Mouse (Mus musculus) limb, embryonic 11.5 days (tissue): ENCODE measurements around the gene Med24. TPM values are rescaled to one million over a fixed set of nuclear protein-coding genes. Genes with fewer than 3 reads are reported as not detected.

Experiments
- ATAC-seq: fragments of 200-750 bp; cut with Nextera tagmentation; 2 replicates; pipeline ENCODE4 v1.8.0; 2017; ENCODE audit warnings: low read depth; ENCODE audit not compliant: insufficient number of reproducible peaks, low FRiP score, low TSS enrichment
- DNase-seq: peaks from one replicate; pipeline ENCODE4 v3.0.0-alpha.2; 2015; ENCODE audit warnings: low spot score
- H3K27ac ChIP-seq: fragments of 300-500 bp; sonication (generic); replicated peaks from 2 replicates; pipeline ENCODE4 v1.5.1; 2014; ENCODE audit warnings: low read depth, mild to moderate bottlenecking, low read length
- H3K27me3 ChIP-seq: fragments of 300-500 bp; sonication (generic); 2 replicates; pipeline ENCODE4 v1.6.1; 2014; ENCODE audit warnings: mild to moderate bottlenecking, low read length, mixed read lengths; ENCODE audit not compliant: control insufficient read depth, insufficient read depth
- H3K36me3 ChIP-seq: fragments of 300-500 bp; sonication (generic); 2 replicates; pipeline ENCODE4 v1.6.1; 2014; ENCODE audit warnings: mild to moderate bottlenecking, low read length, moderate library complexity, mixed read lengths; ENCODE audit not compliant: control insufficient read depth, insufficient read depth
- H3K4me1 ChIP-seq: fragments of 300-500 bp; sonication (generic); 2 replicates; pipeline ENCODE4 v1.6.1; 2014; ENCODE audit warnings: low read length, mixed read lengths; ENCODE audit not compliant: control insufficient read depth, insufficient read depth
- H3K4me2 ChIP-seq: fragments of 300-500 bp; sonication (generic); 2 replicates; pipeline ENCODE4 v1.6.1; 2014; ENCODE audit warnings: low read depth, mild to moderate bottlenecking, moderate library complexity; ENCODE audit not compliant: severe bottlenecking
- H3K4me3 ChIP-seq: fragments of 300-500 bp; sonication (generic); 2 replicates; pipeline ENCODE4 v1.5.1; 2014; ENCODE audit warnings: low read depth, low read length
- H3K9ac ChIP-seq: fragments of 300-500 bp; sonication (generic); 2 replicates; pipeline ENCODE4 v1.6.1; 2014; ENCODE audit warnings: mild to moderate bottlenecking, low read length
- H3K9me3 ChIP-seq: fragments of 300-500 bp; sonication (generic); 2 replicates; pipeline ENCODE4 v1.6.1; 2016; ENCODE audit warnings: low read length; ENCODE audit not compliant: control insufficient read depth
- WGBS: fragments of 180-500 bp; shearing (Covaris S2); extraction: QIAGEN DNeasy Blood & Tissue Kit; methylation state at CpG from one replicate; pipeline ENCODE4 v1.1.7; 2014; 5-methylcytosine and 5-hydroxymethylcytosine counted together
- polyA plus RNA-seq: library from polyadenylated mRNA; unstranded; fragments of >200 nt; fragmentation: Nextera tagmentation; extraction: Ambion mirVana; gene quantifications from 2 replicates; pipeline ENCODE4 v1.2.1, GENCODE M21; 2014

Gene Med24
- polyA plus RNA-seq, 1 experiment from 2014 or later, result 68.0 TPM

DNA sequence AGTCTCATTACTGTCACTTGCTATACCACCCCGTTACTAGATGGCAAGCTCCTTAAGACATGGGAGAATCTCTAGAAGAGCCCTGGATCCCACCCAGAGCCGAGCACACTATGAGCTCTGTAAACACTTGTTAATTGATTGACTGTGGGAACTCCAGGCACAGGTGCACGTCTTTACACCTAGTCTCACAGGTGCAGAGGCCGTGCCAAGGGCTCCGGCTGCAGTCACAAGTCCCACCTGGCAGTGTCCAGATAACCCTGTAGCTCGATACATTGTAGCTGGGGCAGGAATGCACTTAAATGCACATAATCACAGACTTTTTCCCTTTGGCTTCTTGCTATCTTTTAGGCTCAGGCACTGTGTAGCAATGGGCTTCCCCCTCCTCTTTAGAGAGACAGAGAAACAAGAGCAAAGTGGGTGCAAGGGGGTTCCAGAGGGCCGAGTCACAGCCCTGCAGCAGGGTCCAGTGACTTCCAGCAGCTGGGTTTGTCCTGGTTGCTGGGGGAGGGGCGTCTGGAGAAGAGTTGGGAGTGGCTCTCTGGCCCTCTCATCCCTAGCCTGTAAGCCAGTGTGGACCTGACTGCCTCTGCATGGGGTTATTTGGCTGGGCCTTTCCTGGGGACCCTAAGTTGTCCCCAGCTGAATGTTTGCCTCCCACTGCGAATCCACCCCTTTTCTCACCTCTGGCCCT lies 14.6 kb upstream of the Med24 start:
- no peaks in the 10 kb centered on the region for H3K9me3 ChIP-seq
- ATAC-seq (no peak), DNase-seq (peak; percentile 57)
- H3K27me3 ChIP-seq, result no peaks in the 10 kb centered on the region
- no peak overlapping the region; the same call in 1 of the 2 replicates for H3K27ac ChIP-seq
- H3K4me2 ChIP-seq, result peak overlapping the region; percentile 70
- H3K4me1 ChIP-seq, result peaks cover 65% of the 10 kb centered on the region
- H3K9ac ChIP-seq, result no peak overlapping the region
- WGBS, result 6% methylated on average over 9 of the region's 9 CpGs
- no peaks in the 10 kb centered on the region for H3K36me3 ChIP-seq
- H3K4me3 ChIP-seq, result 0 out of 2 replicates have a peak overlapping the region, but pooled peaks have one; percentile 2

- no peak for DNase-seq
- peak overlapping the region; percentile 70 for H3K4me2 ChIP-seq
- 8% methylated on average over 21 of the region's 21 CpGs for WGBS
- no peaks in the 10 kb centered on the region for H3K36me3 ChIP-seq
- H3K4me1 ChIP-seq, result peaks cover 54% of the 10 kb centered on the region
- no peaks in the 10 kb centered on the region for H3K9me3 ChIP-seq
- H3K4me3 ChIP-seq, result peak overlapping the region; percentile 86
- no peak for ATAC-seq
- no peaks in the 10 kb centered on the region for H3K27me3 ChIP-seq
- H3K27ac ChIP-seq, result peak overlapping the region; percentile 82
- H3K9ac ChIP-seq, result peak overlapping the region; percentile 82
These were observed 13.4 kb upstream of the Med24 start for GRCm38 (mm10) chr11:98742397-98743291.

GRCm38 (mm10) chr11:98741622-98742396 lies 12.6 kb upstream of the Med24 start:
- Histone ChIP-seq H3K4me1 (peaks cover 47% of the 10 kb centered on the region), H3K27ac (peak overlapping the region; percentile 82), H3K4me2 (peak overlapping the region; percentile 70), H3K4me3 (peak overlapping the region; percentile 86), H3K27me3 (no peaks in the 10 kb centered on the region), H3K9ac (peak overlapping the region; percentile 82), H3K9me3 (no peaks in the 10 kb centered on the region), H3K36me3 (no peaks in the 10 kb centered on the region)
- under 1% methylated on average over 75 of the region's 86 CpGs for WGBS
- ATAC-seq (peak; percentile 55), DNase-seq (peak; percentile 85)

GRCm38 (mm10) chr11:98741051-98741620 lies 11.9 kb upstream of the Med24 start:
- no peaks in the 10 kb centered on the region for H3K9me3 ChIP-seq

GRCm38 (mm10) chr11:98740393-98741050 lies 11.3 kb upstream of the Med24 start, which contains the start of gene Thra:
Thra (plus strand) TSS chr11:98740638.
- peak within 1 kb of the TSS; percentile 66 for H3K27ac ChIP-seq
- no peaks in the 10 kb centered on the region for H3K27me3 ChIP-seq
- H3K4me2 ChIP-seq, result peak within 1 kb of the TSS; percentile 70
- ATAC-seq (peak; percentile 61; the same call in 1 of the 2 replicates), DNase-seq (peak; percentile 80)
- no peaks in the 10 kb centered on the region for H3K9me3 ChIP-seq
- H3K4me3 ChIP-seq, result peak within 1 kb of the TSS; percentile 86
- no peaks in the 10 kb centered on the region for H3K36me3 ChIP-seq
- under 1% methylated on average over 22 of the region's 22 CpGs for WGBS
- H3K9ac ChIP-seq, result peak within 1 kb of the TSS; percentile 39; the same call in 1 of the 2 replicates
- H3K4me1 ChIP-seq, result peaks cover 36% of the 10 kb centered on the region

More at GRCm38 (mm10) chr11:98741051-98741620, 11.9 kb upstream of the Med24 start:
- Histone ChIP-seq H3K27ac (peak overlapping the region; percentile 58), H3K36me3 (no peaks in the 10 kb centered on the region), H3K27me3 (no peaks in the 10 kb centered on the region), H3K4me2 (peak overlapping the region; percentile 70), H3K4me3 (peak overlapping the region; percentile 86), H3K9ac (peak overlapping the region; percentile 18; the same call in 1 of the 2 replicates), H3K4me1 (peaks cover 41% of the 10 kb centered on the region)
- ATAC-seq, result no peak
- no peak for DNase-seq
- under 1% methylated on average over 17 of the region's 17 CpGs for WGBS

DNA sequence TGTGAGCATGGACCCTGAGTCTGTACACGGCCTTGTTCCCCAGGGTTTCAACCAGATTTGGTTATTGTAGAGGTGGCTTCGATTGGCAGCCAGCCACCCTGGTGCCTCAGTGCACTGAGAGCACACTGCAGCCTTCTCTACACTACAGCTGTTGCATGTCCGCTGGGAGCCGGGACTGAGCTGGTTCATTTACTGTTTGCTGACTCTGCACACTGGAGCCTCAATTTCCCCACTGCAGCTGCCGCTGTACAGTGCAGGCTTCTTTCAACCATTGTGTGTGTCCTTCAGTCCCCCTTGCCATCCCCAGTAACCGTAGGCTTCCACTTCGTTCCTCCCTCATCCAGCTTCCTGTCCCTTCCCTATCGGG lies 10.8 kb upstream of the Med24 start:
- H3K9me3 ChIP-seq, result no peaks in the 10 kb centered on the region
- no peak for DNase-seq
- H3K27ac ChIP-seq, result peak overlapping the region; percentile 66
- peaks cover 36% of the 10 kb centered on the region for H3K4me1 ChIP-seq
- ATAC-seq, result peak; percentile 37; the same call in 1 of the 2 replicates
- 11% methylated on average over 8 of the region's 8 CpGs for WGBS
- H3K9ac ChIP-seq, result peak overlapping the region; percentile 39; the same call in 1 of the 2 replicates
- H3K4me2 ChIP-seq, result peak overlapping the region; percentile 70
- H3K36me3 ChIP-seq, result no peaks in the 10 kb centered on the region
- H3K27me3 ChIP-seq, result no peaks in the 10 kb centered on the region
- peak overlapping the region; percentile 86 for H3K4me3 ChIP-seq

- H3K4me2 ChIP-seq, result no peak overlapping the region
- H3K4me1 ChIP-seq, result peaks cover 26% of the 10 kb centered on the region
- H3K9ac ChIP-seq, result no peak overlapping the region
- no peak overlapping the region for H3K27ac ChIP-seq
- no peaks in the 10 kb centered on the region; the same call in 1 of the 2 replicates for H3K9me3 ChIP-seq
- no peaks in the 10 kb centered on the region for H3K36me3 ChIP-seq
- ATAC-seq (no peak), DNase-seq (no peak)
- H3K27me3 ChIP-seq, result no peaks in the 10 kb centered on the region
- no peak overlapping the region for H3K4me3 ChIP-seq
- 76% methylated on average over 8 of the region's 9 CpGs for WGBS
These were observed 9.7 kb upstream of the Med24 start for GRCm38 (mm10) chr11:98738925-98739324.
